Mouse (Mus musculus): Measurements from ENCODE around the gene Lyl1. TPM values are rescaled to one million over a fixed set of nuclear protein-coding genes. Genes with fewer than 3 reads are reported as not detected.

The Lyl1 gene
- polyA plus RNA-seq, 1 experiment from 2014 or later = 12.5 TPM

DNA sequence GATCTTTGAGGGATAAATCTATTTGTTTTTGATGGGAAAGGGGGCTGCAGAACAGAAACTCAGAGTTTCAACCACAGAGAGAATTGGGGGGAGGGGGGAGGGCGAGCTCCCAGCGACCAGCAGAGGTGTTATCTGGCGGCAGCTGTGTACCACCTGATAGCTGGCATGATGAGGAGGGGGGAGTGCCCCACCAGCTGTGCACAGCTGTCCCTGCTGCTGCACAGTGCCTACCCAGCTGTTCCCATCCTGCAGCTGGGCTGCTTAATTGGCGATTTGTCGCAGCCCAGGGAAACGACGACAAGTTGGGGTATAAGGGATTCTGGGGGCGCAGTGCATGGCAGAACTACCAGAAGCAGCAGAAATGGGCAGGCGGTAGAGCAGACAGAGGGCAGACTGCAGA is 23.4 kb downstream of the Lyl1 start:
- Histone ChIP-seq H3K4me1 (ENCODE audit: insufficient read depth) (peaks cover 43% of the 10 kb centered on the region), H3K4me2 (peak overlapping the region; percentile 56), H3K9ac (peak overlapping the region; percentile 24; the same call in 1 of the 2 replicates), H3K36me3 (ENCODE audit: insufficient read depth) (peaks cover 75% of the 10 kb centered on the region), H3K4me3 (ENCODE audit: low read depth, low read length) (no peak overlapping the region), H3K27ac (ENCODE audit: low read depth) (peak overlapping the region; percentile 97; the same call in 1 of the 2 replicates), H3K9me3 (ENCODE audit: low read depth, low read length) (no peaks in the 10 kb centered on the region), H3K27me3 (ENCODE audit: insufficient read depth, low read length) (no peaks in the 10 kb centered on the region)
- DNase-seq (no peak), ATAC-seq (ENCODE audit: insufficient read depth) (no peak)
- 41% methylated on average over 9 of the region's 9 CpGs for WGBS
- TF ChIP-seq CTCF (IDR thresholded peaks at IDR 0.05; ENCODE audit: low read depth) = no peak

DNA sequence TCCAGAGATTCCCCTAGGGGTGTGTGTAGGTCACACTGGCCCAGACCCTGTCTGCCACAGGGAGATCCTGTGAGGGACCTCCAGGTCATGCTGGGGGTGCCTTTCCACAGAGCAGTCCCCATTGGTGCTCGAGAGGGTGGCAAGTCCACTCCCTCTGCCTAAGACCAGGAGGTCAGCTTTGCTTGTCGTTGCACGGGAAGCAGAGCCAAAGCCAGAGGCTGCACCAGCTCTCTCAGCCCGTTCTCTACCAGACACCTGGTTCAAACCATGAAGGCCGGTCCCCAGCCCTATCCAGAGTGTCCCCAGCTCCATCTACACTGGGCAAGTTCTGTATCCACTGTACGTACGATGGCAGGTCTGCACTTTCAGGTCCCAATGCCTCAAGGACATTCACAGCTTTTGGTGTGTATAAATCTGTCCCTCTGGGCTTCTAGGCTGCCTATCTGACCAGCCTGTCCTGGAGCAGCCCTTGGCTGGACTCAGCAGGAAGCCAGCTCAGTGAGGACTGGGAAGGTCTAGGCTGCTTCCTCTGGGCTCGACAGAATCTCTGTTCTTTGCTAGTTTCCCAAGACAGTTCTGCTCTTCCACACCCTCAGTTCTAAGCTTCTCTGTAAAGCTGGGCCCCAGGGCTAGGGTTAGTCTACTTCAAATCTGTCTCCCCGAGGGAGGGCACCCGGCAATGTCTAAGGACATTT is 24.1 kb downstream of the Lyl1 start:
- no peak overlapping the region for H3K4me3 ChIP-seq (ENCODE audit: low read depth, low read length)
- no peak for ATAC-seq (ENCODE audit: insufficient read depth)
- DNase-seq = no peak
- no peaks in the 10 kb centered on the region for H3K9me3 ChIP-seq (ENCODE audit: low read depth, low read length)
- H3K27ac ChIP-seq (ENCODE audit: low read depth) = peak overlapping the region; percentile 68
- H3K36me3 ChIP-seq (ENCODE audit: insufficient read depth) = peaks cover 67% of the 10 kb centered on the region
- H3K4me2 ChIP-seq = peak overlapping the region; percentile 56; the same call in 1 of the 2 replicates
- no peak for TF ChIP-seq CTCF (IDR thresholded peaks at IDR 0.05; ENCODE audit: low read depth)
- H3K4me1 ChIP-seq (ENCODE audit: insufficient read depth) = peaks cover 48% of the 10 kb centered on the region
- no peaks in the 10 kb centered on the region for H3K27me3 ChIP-seq (ENCODE audit: insufficient read depth, low read length)
- peak overlapping the region; percentile 9; the same call in 1 of the 2 replicates for H3K9ac ChIP-seq
- WGBS = 53% methylated on average over 10 of the region's 10 CpGs

DNA sequence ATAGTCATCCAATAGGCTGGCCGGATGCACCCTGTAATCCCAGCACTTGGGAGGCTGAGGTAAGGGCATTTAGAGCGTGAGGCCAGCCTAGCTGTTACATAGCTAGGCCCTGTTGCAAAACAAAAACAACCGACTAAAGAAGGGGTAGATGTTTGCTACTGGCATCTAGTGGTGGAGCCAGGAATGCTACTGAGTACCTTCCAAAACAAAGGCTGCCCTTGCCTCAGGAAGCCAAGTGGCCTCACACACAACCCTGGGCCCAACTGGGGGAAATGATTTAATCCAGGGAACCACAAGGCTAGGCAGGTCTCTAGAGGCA is 24.6 kb downstream of the Lyl1 start:
- Histone ChIP-seq H3K4me1 (ENCODE audit: insufficient read depth) (peaks cover 51% of the 10 kb centered on the region), H3K9me3 (ENCODE audit: low read depth, low read length) (no peaks in the 10 kb centered on the region), H3K36me3 (ENCODE audit: insufficient read depth) (peaks cover 62% of the 10 kb centered on the region), H3K4me3 (ENCODE audit: low read depth, low read length) (no peak overlapping the region), H3K27me3 (ENCODE audit: insufficient read depth, low read length) (no peaks in the 10 kb centered on the region), H3K27ac (ENCODE audit: low read depth) (peak overlapping the region; percentile 68), H3K9ac (peak overlapping the region; percentile 9; the same call in 1 of the 2 replicates), H3K4me2 (no peak overlapping the region)
- DNase-seq = peak; percentile 69
- ATAC-seq (ENCODE audit: insufficient read depth) = no peak
- peak; percentile 60 for TF ChIP-seq CTCF (IDR thresholded peaks at IDR 0.05; ENCODE audit: low read depth)
- 32% methylated on average over 3 of the region's 3 CpGs for WGBS

DNA sequence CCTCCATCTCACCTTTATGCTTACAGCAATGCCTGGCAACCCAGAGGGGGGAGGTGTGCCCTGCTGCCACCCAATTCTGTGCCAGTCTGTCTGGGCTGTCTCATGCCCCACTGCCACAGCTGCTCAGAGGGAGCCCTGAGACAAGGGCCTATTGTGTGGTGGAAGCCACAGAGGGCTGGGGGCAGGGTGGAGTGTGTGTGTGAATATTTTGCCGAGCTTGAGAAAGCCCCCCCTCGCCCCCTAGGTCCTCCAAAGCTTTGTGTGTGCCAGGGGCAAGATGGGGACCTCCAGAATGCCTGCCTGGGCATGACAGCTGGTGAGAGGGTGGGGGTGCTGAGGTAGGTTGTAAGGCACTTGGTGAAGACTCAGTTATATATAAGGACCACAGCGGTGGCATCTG is 27.2 kb downstream of the Lyl1 start:
- 67% methylated on average over 3 of the region's 3 CpGs for WGBS
- Histone ChIP-seq H3K27me3 (ENCODE audit: insufficient read depth, low read length) (no peaks in the 10 kb centered on the region), H3K4me3 (ENCODE audit: low read depth, low read length) (no peak overlapping the region), H3K9me3 (ENCODE audit: low read depth, low read length) (no peaks in the 10 kb centered on the region), H3K36me3 (ENCODE audit: insufficient read depth) (peaks cover 41% of the 10 kb centered on the region), H3K4me1 (ENCODE audit: insufficient read depth) (peaks cover 61% of the 10 kb centered on the region), H3K27ac (ENCODE audit: low read depth) (peak overlapping the region; percentile 52; the same call in 1 of the 2 replicates), H3K9ac (no peak overlapping the region), H3K4me2 (no peak overlapping the region; the same call in 1 of the 2 replicates)
- ATAC-seq (ENCODE audit: insufficient read depth) (no peak), DNase-seq (no peak)
- no peak for TF ChIP-seq CTCF (IDR thresholded peaks at IDR 0.05; ENCODE audit: low read depth)

DNA sequence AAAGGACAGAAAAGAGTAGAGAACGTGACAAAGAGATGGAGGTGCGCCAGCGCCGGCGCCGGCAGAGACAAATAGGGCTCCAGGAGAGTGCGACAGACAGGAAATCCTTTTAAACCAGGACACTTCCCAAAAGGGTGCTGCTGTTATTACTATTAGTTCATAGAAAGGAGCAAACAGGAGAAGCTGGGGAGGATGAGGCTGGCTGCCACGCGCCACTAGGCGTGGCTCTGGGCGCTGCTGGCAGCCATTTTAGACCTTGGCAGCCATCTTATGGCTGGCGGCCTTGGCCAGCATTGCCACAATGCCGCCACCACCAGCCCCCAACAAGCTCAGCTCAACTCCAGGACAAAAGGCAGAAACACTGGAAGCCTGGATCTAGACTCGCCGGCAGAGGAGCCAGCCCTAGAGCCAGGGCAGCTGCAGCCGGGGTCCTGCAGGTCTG is 28.7 kb downstream of the Lyl1 start:
- H3K27ac ChIP-seq (ENCODE audit: low read depth) = peak overlapping the region; percentile 89

DNA sequence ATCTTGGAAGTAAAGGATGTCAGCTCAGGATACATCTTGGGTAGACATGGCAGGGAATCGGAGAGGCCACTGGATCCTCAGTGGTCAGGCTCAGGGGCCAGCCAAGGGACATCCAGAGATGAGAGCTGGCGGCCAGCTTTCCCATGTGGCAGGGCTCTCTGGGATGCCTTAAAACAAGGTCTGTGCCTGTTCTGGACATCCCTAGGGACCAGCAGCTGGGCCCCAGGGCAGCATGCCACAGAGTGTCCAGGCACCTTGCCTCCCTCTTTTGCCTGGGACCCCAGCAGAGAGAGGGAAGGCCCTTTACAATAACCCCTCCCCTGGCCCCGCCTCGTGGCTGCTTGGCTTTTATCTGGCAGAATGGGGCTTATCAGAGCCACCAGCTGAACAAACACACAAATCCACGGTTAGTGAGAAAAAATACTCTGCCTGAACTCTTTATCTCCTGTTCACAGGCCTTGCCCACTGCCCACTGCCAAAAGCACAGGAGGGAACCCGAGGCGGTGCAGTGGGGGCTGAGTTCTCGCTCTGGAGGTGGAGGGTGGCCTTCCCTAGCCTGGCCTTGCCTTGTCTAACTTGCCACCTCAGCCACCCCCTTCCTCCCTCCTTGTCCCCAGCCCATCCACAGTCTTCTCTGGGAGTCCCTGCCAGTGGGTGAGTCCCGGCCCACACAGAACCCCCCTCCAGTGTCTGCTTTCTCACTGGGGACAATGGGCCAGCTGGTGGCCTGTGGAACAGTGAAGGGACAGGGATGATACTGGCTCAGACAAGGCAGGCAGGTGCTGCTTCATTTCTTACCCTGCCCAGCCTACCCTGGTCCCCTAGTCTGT is 29.5 kb downstream of the Lyl1 start:
- peak overlapping the region; percentile 36; the same call in 1 of the 2 replicates for H3K9ac ChIP-seq

More for the DNA sequence above, 28.7 kb downstream of the Lyl1 start:
- Histone ChIP-seq H3K9me3 (ENCODE audit: low read depth, low read length) (no peaks in the 10 kb centered on the region), H3K27me3 (ENCODE audit: insufficient read depth, low read length) (no peaks in the 10 kb centered on the region), H3K4me3 (ENCODE audit: low read depth, low read length) (no peak overlapping the region), H3K4me2 (peak overlapping the region; percentile 29; the same call in 1 of the 2 replicates), H3K9ac (no peak overlapping the region), H3K4me1 (ENCODE audit: insufficient read depth) (peaks cover 52% of the 10 kb centered on the region), H3K36me3 (ENCODE audit: insufficient read depth) (peaks cover 32% of the 10 kb centered on the region)
- TF ChIP-seq CTCF (IDR thresholded peaks at IDR 0.05; ENCODE audit: low read depth) = no peak
- 84% methylated on average over 16 of the region's 16 CpGs for WGBS
- ATAC-seq (ENCODE audit: insufficient read depth) (no peak), DNase-seq (no peak)

More for the DNA sequence above, 29.5 kb downstream of the Lyl1 start:
- peaks cover 25% of the 10 kb centered on the region for H3K36me3 ChIP-seq (ENCODE audit: insufficient read depth)
- peak; percentile 74 for DNase-seq
- peaks cover 45% of the 10 kb centered on the region for H3K4me1 ChIP-seq (ENCODE audit: insufficient read depth)
- TF ChIP-seq CTCF (IDR thresholded peaks at IDR 0.05; ENCODE audit: low read depth) = no peak
- peak overlapping the region; percentile 89 for H3K27ac ChIP-seq (ENCODE audit: low read depth)
- H3K27me3 ChIP-seq (ENCODE audit: insufficient read depth, low read length) = no peaks in the 10 kb centered on the region
- WGBS = 22% methylated on average over 9 of the region's 9 CpGs
- H3K4me2 ChIP-seq = peak overlapping the region; percentile 29; the same call in 1 of the 2 replicates
- no peak overlapping the region for H3K4me3 ChIP-seq (ENCODE audit: low read depth, low read length)
- ATAC-seq (ENCODE audit: insufficient read depth) = peak; percentile 32
- no peaks in the 10 kb centered on the region for H3K9me3 ChIP-seq (ENCODE audit: low read depth, low read length)
